Mouse (Mus musculus): ENCODE results near the gene Arid3a. TPM values are rescaled to one million over a fixed set of nuclear protein-coding genes. Genes with fewer than 3 reads are reported as not detected.

Gene Arid3a
- polyA plus RNA-seq, 1 experiment, result 59.5 TPM

GRCm38 (mm10) chr10:79974668-79975067 is 47.8 kb downstream of the Arid3a start:
- Histone ChIP-seq H3K4me1 (ENCODE audit: control insufficient read depth, insufficient read depth, low read length) (peaks cover 36% of the 10 kb centered on the region), H3K27me3 (ENCODE audit: control insufficient read depth, insufficient read depth, low read length) (no peaks in the 10 kb centered on the region), H3K36me3 (ENCODE audit: control insufficient read depth, insufficient read depth, low read length) (no peaks in the 10 kb centered on the region; the same call in 1 of the 2 replicates), H3K4me3 (ENCODE audit: control insufficient read depth, low read depth, low read length) (peak overlapping the region; percentile 39), H3K27ac (ENCODE audit: control insufficient read depth, insufficient read depth, low read depth, low read length) (no peak overlapping the region)
- TF ChIP-seq CTCF (IDR thresholded peaks at IDR 0.05; ENCODE audit: control insufficient read depth, insufficient read depth, insufficient replicate concordance, low read depth, low read length) (no peak), POLR2A (IDR thresholded peaks at IDR 0.05; ENCODE audit: control insufficient read depth, low read depth, low read length) (no peak)

GRCm38 (mm10) chr10:79976071-79976721 is 49.4 kb downstream of the Arid3a start:
- Histone ChIP-seq H3K4me3 (ENCODE audit: control insufficient read depth, low read depth, low read length) (peak overlapping the region; percentile 2), H3K27me3 (ENCODE audit: control insufficient read depth, insufficient read depth, low read length) (no peaks in the 10 kb centered on the region)

GRCm38 (mm10) chr10:79976722-79977107 is 49.9 kb downstream of the Arid3a start:
- Histone ChIP-seq H3K27ac (ENCODE audit: control insufficient read depth, insufficient read depth, low read depth, low read length) (no peak overlapping the region), H3K4me1 (ENCODE audit: control insufficient read depth, insufficient read depth, low read length) (peaks cover 27% of the 10 kb centered on the region), H3K27me3 (ENCODE audit: control insufficient read depth, insufficient read depth, low read length) (no peaks in the 10 kb centered on the region), H3K36me3 (ENCODE audit: control insufficient read depth, insufficient read depth, low read length) (no peaks in the 10 kb centered on the region; the same call in 1 of the 2 replicates), H3K4me3 (ENCODE audit: control insufficient read depth, low read depth, low read length) (no peak overlapping the region; the same call in 1 of the 2 replicates)
- TF ChIP-seq CTCF (IDR thresholded peaks at IDR 0.05; ENCODE audit: control insufficient read depth, insufficient read depth, insufficient replicate concordance, low read depth, low read length), result no peak
- TF ChIP-seq POLR2A (IDR thresholded peaks at IDR 0.05; ENCODE audit: control insufficient read depth, low read depth, low read length), result no peak

More at GRCm38 (mm10) chr10:79976071-79976721, 49.4 kb downstream of the Arid3a start:
- peaks cover 28% of the 10 kb centered on the region for H3K4me1 ChIP-seq (ENCODE audit: control insufficient read depth, insufficient read depth, low read length)
- H3K36me3 ChIP-seq (ENCODE audit: control insufficient read depth, insufficient read depth, low read length), result no peaks in the 10 kb centered on the region; the same call in 1 of the 2 replicates
- no peak overlapping the region for H3K27ac ChIP-seq (ENCODE audit: control insufficient read depth, insufficient read depth, low read depth, low read length)
- TF ChIP-seq CTCF (IDR thresholded peaks at IDR 0.05; ENCODE audit: control insufficient read depth, insufficient read depth, insufficient replicate concordance, low read depth, low read length) (no peak), POLR2A (IDR thresholded peaks at IDR 0.05; ENCODE audit: control insufficient read depth, low read depth, low read length) (no peak)

- no peak overlapping the region for H3K27ac ChIP-seq (ENCODE audit: control insufficient read depth, insufficient read depth, low read depth, low read length)
- no peak overlapping the region; the same call in none of the 2 replicates for H3K4me3 ChIP-seq (ENCODE audit: control insufficient read depth, low read depth, low read length)
- no peaks in the 10 kb centered on the region; the same call in 1 of the 2 replicates for H3K36me3 ChIP-seq (ENCODE audit: control insufficient read depth, insufficient read depth, low read length)
- TF ChIP-seq CTCF (IDR thresholded peaks at IDR 0.05; ENCODE audit: control insufficient read depth, insufficient read depth, insufficient replicate concordance, low read depth, low read length), result no peak
- no peak for TF ChIP-seq POLR2A (IDR thresholded peaks at IDR 0.05; ENCODE audit: control insufficient read depth, low read depth, low read length)
- no peaks in the 10 kb centered on the region for H3K27me3 ChIP-seq (ENCODE audit: control insufficient read depth, insufficient read depth, low read length)
- H3K4me1 ChIP-seq (ENCODE audit: control insufficient read depth, insufficient read depth, low read length), result peaks cover 27% of the 10 kb centered on the region
Measured at GRCm38 (mm10) chr10:79977324-79977723, 50.5 kb downstream of the Arid3a start.

GRCm38 (mm10) chr10:79978061-79978460 is 51.2 kb downstream of the Arid3a start:
- no peaks in the 10 kb centered on the region; the same call in 1 of the 2 replicates for H3K36me3 ChIP-seq (ENCODE audit: control insufficient read depth, insufficient read depth, low read length)
- H3K4me1 ChIP-seq (ENCODE audit: control insufficient read depth, insufficient read depth, low read length), result peaks cover 33% of the 10 kb centered on the region
- no peak overlapping the region for H3K4me3 ChIP-seq (ENCODE audit: control insufficient read depth, low read depth, low read length)
- TF ChIP-seq POLR2A (IDR thresholded peaks at IDR 0.05; ENCODE audit: control insufficient read depth, low read depth, low read length) (no peak), CTCF (IDR thresholded peaks at IDR 0.05; ENCODE audit: control insufficient read depth, insufficient read depth, insufficient replicate concordance, low read depth, low read length) (no peak)
- no peaks in the 10 kb centered on the region for H3K27me3 ChIP-seq (ENCODE audit: control insufficient read depth, insufficient read depth, low read length)
- no peak overlapping the region for H3K27ac ChIP-seq (ENCODE audit: control insufficient read depth, insufficient read depth, low read depth, low read length)

- H3K27ac ChIP-seq (ENCODE audit: control insufficient read depth, insufficient read depth, low read depth, low read length), result no peak overlapping the region
- no peaks in the 10 kb centered on the region for H3K27me3 ChIP-seq (ENCODE audit: control insufficient read depth, insufficient read depth, low read length)
- TF ChIP-seq CTCF (IDR thresholded peaks at IDR 0.05; ENCODE audit: control insufficient read depth, insufficient read depth, insufficient replicate concordance, low read depth, low read length) (no peak), POLR2A (IDR thresholded peaks at IDR 0.05; ENCODE audit: control insufficient read depth, low read depth, low read length) (no peak)
- H3K36me3 ChIP-seq (ENCODE audit: control insufficient read depth, insufficient read depth, low read length), result no peaks in the 10 kb centered on the region; the same call in 1 of the 2 replicates
- no peak overlapping the region for H3K4me3 ChIP-seq (ENCODE audit: control insufficient read depth, low read depth, low read length)
- peaks cover 43% of the 10 kb centered on the region for H3K4me1 ChIP-seq (ENCODE audit: control insufficient read depth, insufficient read depth, low read length)
Measured at GRCm38 (mm10) chr10:79979401-79980155, 52.7 kb downstream of the Arid3a start.

- no peaks in the 10 kb centered on the region; the same call in 1 of the 2 replicates for H3K36me3 ChIP-seq (ENCODE audit: control insufficient read depth, insufficient read depth, low read length)
- H3K4me3 ChIP-seq (ENCODE audit: control insufficient read depth, low read depth, low read length), result peak overlapping the region; percentile 90
- no peaks in the 10 kb centered on the region for H3K27me3 ChIP-seq (ENCODE audit: control insufficient read depth, insufficient read depth, low read length)
- peaks cover 31% of the 10 kb centered on the region for H3K4me1 ChIP-seq (ENCODE audit: control insufficient read depth, insufficient read depth, low read length)
- TF ChIP-seq POLR2A (IDR thresholded peaks at IDR 0.05; ENCODE audit: control insufficient read depth, low read depth, low read length), result no peak
- no peak for TF ChIP-seq CTCF (IDR thresholded peaks at IDR 0.05; ENCODE audit: control insufficient read depth, insufficient read depth, insufficient replicate concordance, low read depth, low read length)
- peak overlapping the region; percentile 70; the same call in 1 of the 2 replicates for H3K27ac ChIP-seq (ENCODE audit: control insufficient read depth, insufficient read depth, low read depth, low read length)
Measured at GRCm38 (mm10) chr10:79983205-79983604, 56.4 kb downstream of the Arid3a start.
